Mouse (Mus musculus) ZHBTc4 (cell line): ENCODE data around the gene Acvr1b.
A peak's percentile ranks its signal among the peaks of the same experiment; 100 is the strongest.

Experiments used
- DNase-seq: peaks from one replicate; pipeline ENCODE4 v3.0.0-alpha.2; 2011; ENCODE audit warnings: low read depth, low spot score

Gene Acvr1b

GRCm38 (mm10) chr15:101173421-101174211 is at the start of gene Acvr1b:
Acvr1b (plus strand) TSS chr15:101174067.
- DNase-seq, result peak; percentile 95

GRCm38 (mm10) chr15:101125561-101125960 is 48.3 kb upstream of the Acvr1b start:
- DNase-seq, result no peak

GRCm38 (mm10) chr15:101126876-101127544 is 46.9 kb upstream of the Acvr1b start:
- no peak for DNase-seq

- no peak for DNase-seq
Observed at GRCm38 (mm10) chr15:101128181-101129089, 45.4 kb upstream of the Acvr1b start, which contains the start of gene Acvrl1. Acvrl1 (plus strand) TSS chr15:101128522.

- DNase-seq, result no peak
Observed at GRCm38 (mm10) chr15:101129412-101129811, 44.5 kb upstream of the Acvr1b start.

- no peak for DNase-seq
Observed at GRCm38 (mm10) chr15:101131498-101131897, 42.4 kb upstream of the Acvr1b start.

- no peak for DNase-seq
Observed at GRCm38 (mm10) chr15:101132041-101132440, 41.8 kb upstream of the Acvr1b start.

GRCm38 (mm10) chr15:101132761-101133160 is 41.1 kb upstream of the Acvr1b start:
- no peak for DNase-seq

GRCm38 (mm10) chr15:101133993-101134704 is 39.7 kb upstream of the Acvr1b start:
- DNase-seq, result peak; percentile 59

- no peak for DNase-seq
Observed at GRCm38 (mm10) chr15:101135405-101135804, 38.5 kb upstream of the Acvr1b start.

GRCm38 (mm10) chr15:101137455-101137854 is 36.4 kb upstream of the Acvr1b start:
- DNase-seq, result peak; percentile 77

- no peak for DNase-seq
Observed at GRCm38 (mm10) chr15:101138675-101139074, 35.2 kb upstream of the Acvr1b start.

GRCm38 (mm10) chr15:101139885-101140284 is 34.0 kb upstream of the Acvr1b start:
- no peak for DNase-seq

- DNase-seq, result no peak
Observed at GRCm38 (mm10) chr15:101140587-101140986, 33.3 kb upstream of the Acvr1b start.

GRCm38 (mm10) chr15:101141061-101141541 is 32.8 kb upstream of the Acvr1b start:
- peak; percentile 78 for DNase-seq

GRCm38 (mm10) chr15:101142672-101143071 is 31.2 kb upstream of the Acvr1b start:
- DNase-seq, result no peak

GRCm38 (mm10) chr15:101143494-101143893 is 30.4 kb upstream of the Acvr1b start:
- no peak for DNase-seq

GRCm38 (mm10) chr15:101144176-101144575 is 29.7 kb upstream of the Acvr1b start:
- DNase-seq, result no peak

- no peak for DNase-seq
Observed at GRCm38 (mm10) chr15:101144779-101145178, 29.1 kb upstream of the Acvr1b start.

- peak; percentile 96 for DNase-seq
Observed at GRCm38 (mm10) chr15:101145424-101146099, 28.3 kb upstream of the Acvr1b start.
